Mouse (Mus musculus) ES-Bruce4 (cell line): ENCODE results near the gene Mtif3.

ENCODE experiments used
- CTCF ChIP-seq: IDR thresholded peaks from one replicate; pipeline ENCODE4 v1.8.1; 2011; ENCODE audit warnings: low read depth, low read length
- EP300 ChIP-seq: IDR thresholded peaks from 2 replicates; pipeline ENCODE4 v1.6.1; 2011; ENCODE audit warnings: low read depth, low read length; ENCODE audit not compliant: insufficient read depth

DNA sequence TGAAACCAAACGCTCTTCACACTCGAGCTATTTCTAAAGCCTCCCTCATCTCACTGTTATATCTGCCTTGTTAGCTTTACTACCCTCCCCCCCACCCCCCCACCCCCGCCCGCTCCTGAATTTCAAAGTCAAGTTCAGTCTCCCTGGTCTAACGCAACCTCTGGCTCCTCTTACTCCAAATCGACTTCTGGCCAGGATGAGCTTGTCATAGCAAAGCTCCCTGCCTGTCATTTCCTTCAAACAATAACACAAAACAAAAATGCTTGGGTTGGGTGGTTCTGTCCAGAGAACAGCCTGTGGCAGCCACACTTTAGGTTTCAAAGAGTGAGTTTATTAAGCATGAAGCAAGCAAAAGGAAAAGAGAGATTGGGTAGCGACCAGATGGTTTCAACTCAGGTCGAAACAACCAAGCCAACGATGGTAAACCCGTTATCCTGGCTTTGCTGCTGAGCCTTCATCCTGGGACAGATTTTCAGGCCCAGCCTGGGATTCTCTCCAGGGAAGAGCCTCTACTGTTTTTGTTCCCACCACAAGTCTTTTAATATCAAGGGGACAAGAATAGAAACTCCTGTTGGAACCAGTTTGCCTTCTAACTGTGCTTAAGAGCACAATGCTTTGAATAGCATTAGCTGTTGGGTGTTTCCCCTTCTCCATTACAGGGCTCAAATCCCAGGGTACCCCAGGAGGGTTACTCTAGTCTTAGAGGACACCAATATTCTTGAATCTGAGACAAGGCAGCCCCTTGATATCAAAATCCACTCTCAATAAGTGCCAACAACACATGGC, 8.4 kb upstream of the Mtif3 start:
- TF ChIP-seq EP300, result no peak
- no peak for TF ChIP-seq CTCF
